Mouse (Mus musculus) right cerebral cortex, postnatal 36 days (tissue): ENCODE measurements at regions not wholly inside any gene's neighbourhood (a gene's known extent, or its start where the extent isn't known, plus 50 kb on each side); places are given as distances from the start of the nearest gene placed in this dataset.

Experiments used
- DNase-seq, 2 experiments: peaks; one replicate each; pipeline ENCODE4 v3.0.0; 2022; ENCODE audit warnings: low spot score in 2 of 2, mixed read lengths in 1 of 2

DNA sequence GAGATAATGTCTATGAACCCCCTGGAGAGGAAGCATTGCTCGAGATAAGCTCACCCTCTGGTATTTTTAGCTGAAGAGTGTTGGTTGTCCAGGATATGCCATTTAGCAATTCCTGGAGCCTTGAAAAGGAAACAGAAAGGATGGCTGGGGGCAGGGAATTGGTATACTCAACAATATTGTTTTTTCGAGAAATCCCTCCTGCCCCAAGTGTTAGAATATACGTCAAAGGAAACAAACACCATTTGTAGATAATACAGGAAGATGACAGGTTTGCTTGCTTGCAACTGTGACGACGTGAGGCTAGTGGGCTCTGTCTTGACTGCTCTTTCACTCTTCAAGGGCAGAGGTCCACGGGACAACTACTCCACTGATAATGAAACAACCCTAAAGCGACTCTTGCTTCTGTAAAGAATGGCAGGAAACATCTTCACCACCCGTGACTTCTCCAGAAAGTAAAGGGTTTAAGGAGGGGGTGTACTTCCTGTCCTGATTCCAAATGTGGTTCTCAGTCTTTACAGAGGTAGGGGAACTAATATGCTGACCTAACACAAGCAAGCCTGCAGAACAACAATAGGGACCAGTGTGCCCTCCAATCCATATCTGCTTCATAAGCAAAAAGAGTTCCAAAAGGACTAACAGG is 270.3 kb downstream of the Ets1 start:
- DNase-seq = no peak

DNA sequence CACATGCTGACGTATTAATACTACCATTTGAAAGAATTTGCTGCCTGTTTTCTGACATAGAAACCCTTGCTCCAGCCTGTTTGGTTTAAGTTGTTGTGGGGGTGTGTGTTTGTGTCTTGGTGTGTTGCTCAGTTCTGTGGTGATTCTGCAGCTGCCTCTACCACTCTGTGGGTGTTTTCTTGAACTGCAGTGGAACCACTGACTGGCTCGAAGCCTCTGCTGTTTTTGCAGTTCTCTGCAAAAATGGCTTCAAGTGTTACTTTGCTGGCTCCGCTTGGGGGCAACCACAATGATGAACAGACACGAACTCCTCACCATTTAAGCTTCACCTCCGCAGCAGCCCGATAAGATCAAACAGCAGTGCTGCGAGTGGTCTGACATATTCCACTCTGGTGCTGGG is 274.6 kb downstream of the Ets1 start:
- no peak for DNase-seq

DNA sequence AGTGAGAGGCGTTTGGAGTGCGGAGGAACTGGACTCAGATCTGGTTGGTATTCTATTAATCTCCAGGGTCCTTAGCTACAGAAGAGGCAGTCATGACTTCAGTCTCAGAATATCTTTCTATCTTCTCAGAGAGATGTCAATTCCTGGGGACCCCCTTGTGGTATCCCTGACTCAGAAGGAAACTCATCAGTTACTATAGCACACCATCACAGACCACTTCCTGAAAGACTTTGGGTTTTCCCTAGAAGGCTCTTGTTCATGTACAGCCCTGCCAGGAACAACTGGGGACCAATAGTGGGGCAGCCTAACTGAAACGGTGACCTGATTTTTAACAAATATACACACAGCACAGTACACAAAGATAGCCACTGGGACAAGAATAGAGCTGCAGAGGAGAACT is 279.6 kb downstream of the Ets1 start:
- DNase-seq = no peak

DNA sequence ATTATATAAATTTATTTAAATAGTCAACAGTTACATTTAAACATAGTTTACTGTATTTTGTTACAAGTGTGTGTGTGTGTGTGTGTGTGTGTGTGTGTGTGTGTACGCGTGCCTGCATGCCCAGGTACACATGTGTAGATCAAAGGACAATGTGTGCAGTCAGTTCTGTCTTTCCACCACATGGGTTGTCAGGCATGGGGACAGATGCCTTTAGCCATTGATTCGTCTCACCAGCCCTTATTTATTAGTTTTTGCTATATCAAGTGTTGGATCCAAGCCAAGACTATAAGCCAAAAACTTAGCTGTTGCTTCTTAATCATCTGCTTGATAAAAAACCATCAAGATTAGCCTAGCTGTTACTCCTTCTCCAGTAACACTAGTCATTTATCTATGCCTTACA is 280.7 kb downstream of the Ets1 start:
- no peak for DNase-seq

GRCm38 (mm10) chr9:32923925-32924324 is 287.9 kb downstream of the Ets1 start:
- no peak for DNase-seq

- no peak for DNase-seq
Observed at GRCm38 (mm10) chr9:32924333-32924886, 288.4 kb downstream of the Ets1 start.

DNA sequence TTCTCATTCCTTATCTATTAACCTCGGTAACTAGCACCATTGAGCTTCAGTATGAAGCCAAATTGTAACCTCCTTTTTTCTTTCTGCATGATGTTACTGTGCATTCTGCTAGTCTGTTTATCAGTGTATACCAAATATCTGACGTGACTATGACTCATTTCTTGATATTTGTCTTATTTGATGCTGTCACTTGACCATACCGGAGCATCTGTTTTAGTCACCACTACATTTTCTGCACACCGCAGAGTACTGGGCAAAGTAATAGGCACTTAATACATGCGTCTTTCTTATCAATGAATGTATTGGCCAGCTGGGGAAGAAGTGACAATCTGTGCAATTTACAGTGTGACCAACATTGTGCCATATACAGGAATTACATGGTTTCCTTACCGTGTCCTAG is 289.0 kb downstream of the Ets1 start:
- DNase-seq = no peak

DNA sequence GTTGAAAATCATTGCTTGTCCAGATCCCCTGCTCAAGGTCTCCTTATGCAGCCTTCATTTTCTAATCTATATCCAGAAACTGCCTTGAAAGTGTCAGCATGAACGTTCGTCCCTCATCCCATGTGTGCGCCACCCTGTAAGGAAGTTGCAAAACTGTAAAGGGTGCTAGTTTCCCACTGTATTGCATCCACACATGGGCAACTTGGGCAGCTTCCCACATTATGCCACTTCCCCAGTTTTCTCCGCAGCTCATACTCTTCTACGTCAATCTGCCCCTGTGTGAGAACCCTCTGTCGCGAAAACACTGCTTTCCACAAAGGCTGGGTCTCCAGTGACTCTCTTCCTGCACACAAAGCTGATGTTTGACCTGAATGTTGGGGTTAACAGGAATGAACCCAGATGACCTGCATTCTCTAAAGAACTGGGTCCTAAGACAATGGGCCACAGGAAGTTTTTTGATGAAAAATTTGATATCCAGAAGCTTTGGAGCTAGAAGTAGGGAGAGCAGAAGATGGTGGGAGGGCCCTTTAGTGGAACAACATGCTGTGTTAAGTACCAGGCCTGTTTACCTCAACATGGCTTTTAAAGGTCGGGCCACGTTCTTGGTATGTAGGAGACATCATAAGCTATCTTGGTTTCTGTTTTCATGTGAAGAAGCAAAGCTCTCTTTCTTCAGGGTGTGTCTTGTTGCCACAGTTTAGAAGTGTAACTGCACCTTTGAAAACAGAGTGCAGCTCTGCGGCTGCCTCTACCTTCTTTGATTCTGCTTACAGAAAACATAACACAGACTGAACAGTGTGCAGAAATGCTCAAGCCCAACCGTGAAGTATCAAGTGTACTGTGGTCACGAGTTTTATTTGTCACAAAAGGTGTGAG is 289.9 kb downstream of the Ets1 start:
- DNase-seq = no peak

- no peak for DNase-seq
Observed at GRCm38 (mm10) chr9:32927656-32928055, 291.6 kb downstream of the Ets1 start.

GRCm38 (mm10) chr9:32928289-32929000 is 292.4 kb downstream of the Ets1 start:
- no peak for DNase-seq

- no peak for DNase-seq
Observed at GRCm38 (mm10) chr9:32929331-32929730, 293.3 kb downstream of the Ets1 start.

DNA sequence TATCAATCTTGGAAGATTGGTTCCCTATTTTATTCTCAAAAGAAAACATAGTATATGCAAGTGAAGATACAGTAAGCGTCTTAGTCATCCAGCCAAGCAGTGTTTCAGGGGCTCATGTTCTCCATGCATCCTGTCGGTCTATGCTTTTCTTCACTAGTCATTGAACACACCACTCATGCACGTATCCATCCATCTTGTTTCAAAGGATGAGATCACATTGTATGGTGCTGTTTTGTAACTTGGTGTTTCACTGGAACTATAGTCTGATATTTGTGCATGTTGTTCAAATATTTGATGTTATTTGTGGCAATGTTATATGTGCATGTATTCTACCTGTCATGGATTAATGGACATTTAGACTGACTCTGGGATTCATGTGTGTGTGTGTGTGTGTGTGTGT is 293.8 kb downstream of the Ets1 start:
- DNase-seq = no peak

GRCm38 (mm10) chr9:32931266-32932005 is 295.4 kb downstream of the Ets1 start:
- DNase-seq = no peak

- DNase-seq = no peak
Observed at GRCm38 (mm10) chr9:32933237-32934071, 297.4 kb downstream of the Ets1 start.

DNA sequence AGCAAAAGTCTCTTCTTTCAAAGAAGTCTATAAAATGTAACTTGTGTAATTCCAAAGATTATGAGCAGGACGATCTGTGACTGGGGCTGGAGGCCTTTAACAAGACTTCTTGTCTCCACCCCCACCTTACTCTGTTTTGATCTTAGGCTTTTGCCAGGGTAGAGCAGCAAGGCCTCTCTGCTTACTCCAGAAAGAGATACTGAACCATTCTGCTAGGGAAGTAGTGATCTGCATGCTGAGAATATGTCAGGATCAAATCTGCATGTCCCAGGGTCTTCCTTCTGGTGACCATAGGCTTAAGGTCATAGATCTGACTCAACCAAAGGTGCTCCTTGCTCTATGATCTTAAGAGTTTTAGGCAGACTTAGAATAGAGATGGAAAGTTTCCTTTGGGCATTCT is 298.4 kb downstream of the Ets1 start:
- DNase-seq = no peak

GRCm38 (mm10) chr9:32936462-32936861 is 300.4 kb downstream of the Ets1 start:
- no peak for DNase-seq

- no peak for DNase-seq
Observed at GRCm38 (mm10) chr9:32937391-32937790, 301.4 kb downstream of the Ets1 start.

DNA sequence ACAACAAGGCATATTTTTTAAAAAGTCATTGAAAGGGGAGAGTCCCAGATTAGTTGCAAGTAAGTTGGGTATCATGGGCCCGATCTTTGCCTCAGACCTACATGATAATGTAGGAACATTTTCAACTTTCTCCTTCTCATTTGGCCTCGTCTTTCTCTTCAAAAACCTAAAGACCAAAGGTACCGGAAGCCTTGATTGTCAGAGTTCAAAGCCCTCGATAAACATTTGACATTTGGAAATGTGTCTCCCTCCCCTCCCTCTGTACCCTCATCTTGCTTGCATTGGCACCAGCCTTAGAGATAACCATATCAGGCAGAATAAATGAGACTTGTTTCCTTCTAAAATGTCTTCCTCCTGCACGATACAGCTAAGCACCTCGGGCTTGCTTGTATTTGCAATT is 302.8 kb downstream of the Ets1 start:
- DNase-seq = no peak

- no peak for DNase-seq
Observed at GRCm38 (mm10) chr9:32939626-32940025, 303.6 kb downstream of the Ets1 start.

- peak; percentile 36 to 48 for DNase-seq
Observed at GRCm38 (mm10) chr9:32940111-32940813, 304.2 kb downstream of the Ets1 start.
